Mouse (Mus musculus): ENCODE data around the gene S100a8.

Gene S100a8

GRCm38 (mm10) chr3:90678656-90679055, 9.9 kb downstream of the S100a8 start:
- no peak for DNase-seq (ENCODE audit: low spot score in 2 of 2)

- DNase-seq (ENCODE audit: low spot score in 2 of 2), result no peak
Measured at GRCm38 (mm10) chr3:90683929-90684328, 15.2 kb downstream of the S100a8 start.

GRCm38 (mm10) chr3:90686835-90687234, 18.1 kb downstream of the S100a8 start:
- DNase-seq (ENCODE audit: low spot score in 2 of 2), result no peak

GRCm38 (mm10) chr3:90693496-90693895, 24.7 kb downstream of the S100a8 start:
- no peak for DNase-seq (ENCODE audit: low spot score in 2 of 2)

- DNase-seq (ENCODE audit: low spot score in 2 of 2), result no peak
Measured at GRCm38 (mm10) chr3:90695613-90696012, 26.8 kb downstream of the S100a8 start, which contains the start of gene S100a9. TSS of gene S100a9 (minus strand) at chr3:90695721.

- no peak for DNase-seq (ENCODE audit: low spot score in 2 of 2)
Measured at GRCm38 (mm10) chr3:90702244-90702643, 33.5 kb downstream of the S100a8 start.

- DNase-seq (ENCODE audit: low spot score in 2 of 2), result peak in 1 of 2 experiments; percentile 7
Measured at GRCm38 (mm10) chr3:90708523-90709202, 39.9 kb downstream of the S100a8 start.

GRCm38 (mm10) chr3:90709591-90710460, 41.0 kb downstream of the S100a8 start:
- peak; percentile 59 to 82 for DNase-seq (ENCODE audit: low spot score in 2 of 2)

All from cerebellum, postnatal 4 days (tissue).